Mouse (Mus musculus): Measurements from ENCODE around the gene Dleu7. TPM values are rescaled to one million over a fixed set of nuclear protein-coding genes. Genes with fewer than 3 reads are reported as not detected.

Gene Dleu7
- total and polyA plus RNA-seq, 3 experiments = 0.23 TPM; not detected in 2

GRCm38 (mm10) chr14:62324943-62325342 is 32.1 kb upstream of the Dleu7 start:
- intact Hi-C loops (cut with DNase I) = no loop called here
- WGBS = 89% methylated on average over 5 of the region's 5 CpGs
- TF ChIP-seq POLR2A (IDR thresholded peaks at IDR 0.05; ENCODE audit: insufficient read depth, low read depth, low read length) (no peak), EP300 (IDR thresholded peaks at IDR 0.05; ENCODE audit: insufficient read depth, low read depth, low read length) (no peak), CTCF (IDR thresholded peaks at IDR 0.05) (no peak)

DNA sequence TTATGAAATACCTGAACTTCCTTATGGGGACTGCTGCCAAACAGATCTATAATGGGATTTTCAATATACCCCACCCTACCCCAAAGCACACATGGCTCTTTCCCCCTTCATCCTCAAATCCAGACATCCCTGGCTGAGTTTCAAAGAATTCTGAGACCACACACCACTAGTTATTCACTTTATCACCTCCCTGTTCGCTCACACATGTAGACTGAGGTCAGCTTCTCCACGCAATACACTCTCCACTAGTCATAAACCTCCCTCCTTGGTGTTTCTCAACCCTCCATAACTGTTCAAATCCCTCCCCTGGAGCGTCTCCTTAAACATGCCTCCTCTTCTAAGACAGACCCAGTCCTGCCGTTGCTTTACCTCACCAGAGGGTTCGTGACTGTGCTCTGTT is 30.6 kb upstream of the Dleu7 start:
- DNase-seq = no peak
- Histone ChIP-seq H3K27me3 (ENCODE audit: control insufficient read depth, insufficient read depth, low read length) (no peaks in the 10 kb centered on the region), H3K4me3 (no peak overlapping the region), H3K4me1 (ENCODE audit: control insufficient read depth, insufficient read depth, low read length) (no peaks in the 10 kb centered on the region), H3K36me3 (ENCODE audit: control insufficient read depth, insufficient read depth, low read length) (no peaks in the 10 kb centered on the region), H3K27ac (no peak overlapping the region), H3K79me2 (replicated peaks; ENCODE audit: control insufficient read depth, insufficient read depth, low read length) (no peaks in the 10 kb centered on the region), H3K9ac (ENCODE audit: low read depth, low read length) (no peak overlapping the region)
- TF ChIP-seq POLR2A (IDR thresholded peaks at IDR 0.05; ENCODE audit: insufficient read depth, low read depth, low read length) = no peak
- no peak for TF ChIP-seq EP300 (IDR thresholded peaks at IDR 0.05; ENCODE audit: insufficient read depth, low read depth, low read length)
- TF ChIP-seq CTCF (IDR thresholded peaks at IDR 0.05) = no peak
- intact Hi-C loops (cut with DNase I) = no loop called here
- WGBS = 87% methylated on average over 5 of the region's 5 CpGs

More at GRCm38 (mm10) chr14:62324943-62325342, 32.1 kb upstream of the Dleu7 start:
- no peak overlapping the region for H3K4me3 ChIP-seq
- H3K27me3 ChIP-seq (ENCODE audit: control insufficient read depth, insufficient read depth, low read length) = no peaks in the 10 kb centered on the region
- DNase-seq = no peak
- H3K79me2 ChIP-seq (replicated peaks; ENCODE audit: control insufficient read depth, insufficient read depth, low read length) = no peaks in the 10 kb centered on the region
- no peaks in the 10 kb centered on the region for H3K4me1 ChIP-seq (ENCODE audit: control insufficient read depth, insufficient read depth, low read length)
- H3K36me3 ChIP-seq (ENCODE audit: control insufficient read depth, insufficient read depth, low read length) = no peaks in the 10 kb centered on the region
- no peak overlapping the region for H3K9ac ChIP-seq (ENCODE audit: low read depth, low read length)
- H3K27ac ChIP-seq = no peak overlapping the region

- no peaks in the 10 kb centered on the region for H3K4me1 ChIP-seq (ENCODE audit: control insufficient read depth, insufficient read depth, low read length)
- WGBS = 57% methylated on average over 6 of the region's 6 CpGs
- H3K27me3 ChIP-seq (ENCODE audit: control insufficient read depth, insufficient read depth, low read length) = no peaks in the 10 kb centered on the region
- H3K4me3 ChIP-seq = no peak overlapping the region
- no peak for TF ChIP-seq POLR2A (IDR thresholded peaks at IDR 0.05; ENCODE audit: insufficient read depth, low read depth, low read length)
- no peak for TF ChIP-seq CTCF (IDR thresholded peaks at IDR 0.05)
- no peak for TF ChIP-seq EP300 (IDR thresholded peaks at IDR 0.05; ENCODE audit: insufficient read depth, low read depth, low read length)
- no peak overlapping the region for H3K9ac ChIP-seq (ENCODE audit: low read depth, low read length)
- DNase-seq = peak in 1 of 2 experiments; percentile 8
- no peaks in the 10 kb centered on the region for H3K36me3 ChIP-seq (ENCODE audit: control insufficient read depth, insufficient read depth, low read length)
- intact Hi-C loops (cut with DNase I) = no loop called here
- H3K27ac ChIP-seq = no peak overlapping the region
- no peaks in the 10 kb centered on the region for H3K79me2 ChIP-seq (replicated peaks; ENCODE audit: control insufficient read depth, insufficient read depth, low read length)
Measured at GRCm38 (mm10) chr14:62322581-62323344, 29.9 kb upstream of the Dleu7 start.

DNA sequence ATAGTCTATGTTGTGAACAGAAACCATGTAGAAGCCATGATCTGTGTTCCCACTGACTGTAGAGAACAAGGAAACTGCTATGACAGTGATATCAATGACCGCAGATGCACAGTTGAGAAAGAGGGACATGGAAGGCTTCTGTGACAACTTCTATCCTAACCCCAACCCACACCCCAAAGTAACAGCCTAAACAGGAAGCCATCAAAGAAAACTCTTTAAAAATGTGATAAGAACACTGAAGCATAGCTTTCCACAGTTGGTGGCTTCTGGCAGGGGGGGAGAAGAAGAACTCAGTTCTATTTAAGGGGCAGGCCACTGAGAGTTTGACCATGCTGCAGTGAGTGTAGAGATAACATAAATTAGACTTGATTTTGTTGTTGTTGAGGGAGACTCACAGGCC is 18.8 kb upstream of the Dleu7 start:
- WGBS = 86% methylated on average over 1 of the region's 1 CpGs

GRCm38 (mm10) chr14:62309026-62309425 is 16.2 kb upstream of the Dleu7 start:
- no peak for DNase-seq
- no peak overlapping the region for H3K9ac ChIP-seq (ENCODE audit: low read depth, low read length)
- H3K27ac ChIP-seq = no peak overlapping the region
- WGBS = 39% methylated on average over 2 of the region's 2 CpGs
- no peaks in the 10 kb centered on the region for H3K27me3 ChIP-seq (ENCODE audit: control insufficient read depth, insufficient read depth, low read length)
- TF ChIP-seq POLR2A (IDR thresholded peaks at IDR 0.05; ENCODE audit: insufficient read depth, low read depth, low read length) = no peak
- H3K4me3 ChIP-seq = no peak overlapping the region
- H3K79me2 ChIP-seq (replicated peaks; ENCODE audit: control insufficient read depth, insufficient read depth, low read length) = no peaks in the 10 kb centered on the region
- intact Hi-C loops (cut with DNase I) = no loop called here
- H3K4me1 ChIP-seq (ENCODE audit: control insufficient read depth, insufficient read depth, low read length) = no peaks in the 10 kb centered on the region
- no peaks in the 10 kb centered on the region for H3K36me3 ChIP-seq (ENCODE audit: control insufficient read depth, insufficient read depth, low read length)

More for the DNA sequence above, 18.8 kb upstream of the Dleu7 start:
- Histone ChIP-seq H3K79me2 (replicated peaks; ENCODE audit: control insufficient read depth, insufficient read depth, low read length) (no peaks in the 10 kb centered on the region), H3K4me3 (no peak overlapping the region), H3K27ac (no peak overlapping the region), H3K27me3 (ENCODE audit: control insufficient read depth, insufficient read depth, low read length) (no peaks in the 10 kb centered on the region), H3K4me1 (ENCODE audit: control insufficient read depth, insufficient read depth, low read length) (no peaks in the 10 kb centered on the region), H3K9ac (ENCODE audit: low read depth, low read length) (no peak overlapping the region), H3K36me3 (ENCODE audit: control insufficient read depth, insufficient read depth, low read length) (no peaks in the 10 kb centered on the region)
- no peak for TF ChIP-seq EP300 (IDR thresholded peaks at IDR 0.05; ENCODE audit: insufficient read depth, low read depth, low read length)
- no peak for TF ChIP-seq POLR2A (IDR thresholded peaks at IDR 0.05; ENCODE audit: insufficient read depth, low read depth, low read length)
- TF ChIP-seq CTCF (IDR thresholded peaks at IDR 0.05) = no peak
- intact Hi-C loops (cut with DNase I) = no loop called here
- DNase-seq = no peak

DNA sequence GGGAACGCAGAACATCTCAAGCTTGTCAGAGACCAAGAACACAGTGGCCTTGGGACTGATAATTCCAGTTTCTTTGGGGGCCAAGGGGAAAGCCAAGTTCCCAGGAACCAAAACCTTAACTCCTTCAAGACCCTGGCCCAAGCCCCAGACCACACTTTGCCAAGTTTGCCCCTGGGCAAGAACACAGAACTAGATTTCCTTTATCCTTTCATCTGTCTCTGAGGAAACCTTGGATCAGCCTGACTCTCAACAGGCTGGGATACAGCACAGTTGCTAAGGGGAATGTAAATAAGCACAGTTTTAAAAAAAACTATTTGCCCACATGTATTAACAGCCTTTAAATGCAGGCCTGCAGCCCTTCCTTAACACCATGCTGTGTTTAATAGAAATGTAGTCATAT is 14.7 kb upstream of the Dleu7 start:
- Histone ChIP-seq H3K27ac (no peak overlapping the region), H3K27me3 (ENCODE audit: control insufficient read depth, insufficient read depth, low read length) (no peaks in the 10 kb centered on the region), H3K36me3 (ENCODE audit: control insufficient read depth, insufficient read depth, low read length) (no peaks in the 10 kb centered on the region), H3K4me3 (no peak overlapping the region), H3K9ac (ENCODE audit: low read depth, low read length) (no peak overlapping the region), H3K4me1 (ENCODE audit: control insufficient read depth, insufficient read depth, low read length) (no peaks in the 10 kb centered on the region), H3K79me2 (replicated peaks; ENCODE audit: control insufficient read depth, insufficient read depth, low read length) (no peaks in the 10 kb centered on the region)
- intact Hi-C loops (cut with DNase I) = no loop called here
- DNase-seq = no peak
- WGBS = 77% methylated on average over 1 of the region's 1 CpGs
- TF ChIP-seq POLR2A (IDR thresholded peaks at IDR 0.05; ENCODE audit: insufficient read depth, low read depth, low read length) (no peak), CTCF (IDR thresholded peaks at IDR 0.05) (no peak), EP300 (IDR thresholded peaks at IDR 0.05; ENCODE audit: insufficient read depth, low read depth, low read length) (no peak)

Data from heart, adult 2 months (tissue).